Mouse (Mus musculus) gastrocnemius, postnatal 10 days (tissue): ENCODE measurements around the gene Rinl. TPM values are rescaled to one million over a fixed set of nuclear protein-coding genes. Genes with fewer than 3 reads are reported as not detected.

ENCODE experiments used
- DNase-seq: peaks from one replicate; pipeline ENCODE4 v3.0.0; 2021; ENCODE audit warnings: mixed read lengths
- total RNA-seq, 2 experiments: library from RNA; stranded (reverse); gene quantifications; 2 replicates each; pipeline ENCODE4 v1.2.3; 2021

Rinl gene
- total RNA-seq, 2 experiments from 2014 or later, result 0.63 to 1.7 TPM

DNA sequence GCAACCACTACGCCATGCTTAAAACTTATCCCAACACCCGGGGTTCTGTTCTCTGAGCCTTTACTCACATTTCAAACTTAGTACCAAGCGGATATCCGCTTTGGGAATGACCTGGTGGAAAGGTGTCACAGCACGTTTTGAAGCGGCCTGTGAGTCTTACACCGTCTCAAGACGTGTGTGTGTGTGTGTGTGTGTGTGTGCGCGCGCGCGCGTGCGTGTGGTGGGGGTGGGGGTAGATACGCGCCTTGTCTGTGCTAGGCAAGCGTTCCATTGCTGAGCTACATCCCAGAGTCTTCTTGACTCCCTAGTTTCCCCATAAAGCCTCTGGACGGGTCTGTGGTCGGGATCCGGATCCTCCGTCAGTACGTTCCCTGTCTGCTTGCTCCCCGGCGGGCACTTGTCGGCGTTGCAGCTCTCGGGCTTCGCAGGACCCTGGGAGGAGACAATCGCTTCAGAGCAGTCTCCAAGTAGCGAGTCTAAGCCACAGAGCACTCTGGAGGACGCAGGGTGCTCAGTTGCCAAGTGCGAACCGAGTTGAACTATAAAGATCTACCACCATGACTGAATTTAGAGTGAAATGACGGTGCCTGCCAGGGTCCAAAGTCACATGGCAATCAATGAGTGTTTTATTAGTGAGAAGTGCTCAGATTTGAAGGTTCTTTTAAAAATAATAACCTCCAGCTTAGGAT is 20.8 kb downstream of the Rinl start:
- peak; percentile 68 for DNase-seq

DNA sequence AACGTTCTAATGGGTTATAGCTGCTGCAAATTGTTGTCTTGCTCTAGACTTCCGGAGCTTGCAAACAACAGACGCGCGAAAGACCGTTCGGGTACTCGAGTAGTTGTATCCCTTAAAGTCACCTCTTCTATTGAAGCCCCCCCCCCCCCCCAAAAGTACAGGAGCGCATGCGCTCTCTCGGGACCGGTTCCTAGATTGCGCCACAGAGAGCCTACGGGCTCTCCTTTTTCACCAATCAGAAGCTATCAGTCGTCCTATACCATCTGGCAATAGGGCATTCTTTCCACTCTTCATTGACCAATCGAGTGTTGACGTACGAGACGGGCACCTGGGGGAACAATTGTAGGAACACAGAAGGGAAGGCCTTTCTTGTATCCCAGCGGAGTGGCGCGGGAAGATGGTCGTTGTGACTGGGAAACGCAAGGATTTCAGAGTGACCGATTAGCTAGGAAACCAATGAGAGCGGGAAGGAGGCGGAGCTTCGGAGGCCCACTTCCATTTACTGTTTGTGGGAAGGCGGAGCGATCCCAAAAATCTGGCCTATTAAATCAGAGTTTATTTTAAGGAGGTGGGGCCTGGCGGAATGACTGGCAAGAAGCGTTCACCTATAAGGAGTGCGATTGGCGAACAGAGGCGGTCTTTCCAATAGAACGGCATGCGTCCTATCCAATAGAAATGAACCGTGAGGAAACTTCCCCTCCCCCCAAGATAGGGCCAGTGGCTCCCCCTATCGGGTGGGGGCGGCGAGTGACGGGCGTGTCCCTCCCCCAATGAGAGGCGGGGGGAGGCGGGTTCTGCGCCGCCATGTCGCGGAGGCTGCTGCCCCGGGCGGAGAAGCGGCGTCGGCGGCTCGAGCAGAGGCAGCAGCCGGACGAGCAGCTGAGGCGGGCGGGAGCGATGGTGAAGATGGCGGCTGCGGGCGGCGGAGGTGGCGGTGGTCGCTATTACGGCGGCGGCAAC is 21.6 kb downstream of the Rinl start:
- peak; percentile 98 for DNase-seq

DNA sequence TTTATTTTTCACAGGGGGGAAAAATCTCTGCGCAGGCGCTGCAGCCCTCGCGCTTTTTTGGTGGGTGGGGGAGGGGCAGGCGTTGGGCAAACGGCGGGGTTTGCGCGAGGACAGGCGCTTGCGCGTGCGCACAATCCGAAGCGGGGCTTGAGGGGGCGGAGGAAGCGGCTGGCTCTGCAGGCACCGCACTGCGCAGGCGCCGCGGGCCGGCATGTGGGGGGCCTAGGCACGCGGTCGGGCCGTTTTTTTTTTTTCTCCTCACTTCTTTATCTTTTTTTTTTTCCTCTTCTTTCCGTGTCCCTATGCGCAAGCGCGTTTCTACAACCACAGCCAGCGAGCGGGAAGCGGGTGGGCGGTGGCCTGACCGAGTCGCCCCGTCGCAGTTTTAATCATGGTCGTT is 22.5 kb downstream of the Rinl start:
- DNase-seq, result peak; percentile 97

DNA sequence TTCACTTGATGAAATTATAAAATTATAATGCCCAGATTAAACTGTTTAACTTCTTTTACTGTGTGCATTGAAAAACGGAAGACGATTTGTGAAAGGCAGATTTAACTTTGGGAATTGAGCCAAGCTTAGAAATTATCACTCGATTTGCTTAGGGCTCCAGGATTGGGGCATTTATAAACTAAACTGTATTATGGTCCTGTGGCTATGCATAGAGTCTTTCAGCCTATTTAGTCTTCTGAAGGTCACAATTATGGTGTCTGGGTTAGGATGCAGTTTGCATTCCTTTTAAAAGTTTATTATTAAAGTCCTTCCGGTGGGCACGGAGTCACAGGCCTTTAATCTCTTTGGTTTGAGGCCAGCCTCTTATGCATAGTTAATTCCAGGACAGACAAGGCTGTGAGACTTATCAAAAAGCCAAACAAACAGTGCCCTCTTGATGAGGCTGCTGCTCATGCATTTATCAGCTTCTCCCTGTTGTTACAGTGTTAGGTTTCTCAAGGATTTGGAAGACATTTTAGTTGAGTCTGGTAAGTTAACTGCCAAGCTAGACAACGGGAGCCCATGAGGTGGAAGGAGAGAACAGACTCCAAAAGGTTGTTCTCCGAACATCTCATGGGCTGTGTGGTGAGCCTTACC is 23.0 kb downstream of the Rinl start:
- DNase-seq, result no peak

DNA sequence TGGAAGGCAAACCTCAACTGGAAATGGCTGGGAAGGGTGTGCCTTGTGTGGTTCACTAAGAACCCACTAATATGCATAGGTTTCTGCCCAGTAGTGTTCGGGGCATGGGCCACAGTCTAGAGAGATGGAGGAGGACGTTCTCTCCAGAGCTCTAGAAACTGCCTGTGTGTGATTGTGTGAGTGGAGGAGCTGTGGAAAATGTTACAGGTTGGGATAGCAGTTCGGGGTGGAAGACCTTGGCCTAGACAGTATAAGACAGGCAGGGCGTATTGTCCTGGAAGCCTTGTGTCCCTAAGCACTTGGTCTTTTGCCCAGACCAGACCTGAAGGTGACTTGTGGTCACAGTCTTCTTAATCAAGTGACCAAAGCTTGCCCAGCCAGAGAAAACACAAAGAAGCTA is 23.7 kb downstream of the Rinl start:
- no peak for DNase-seq

DNA sequence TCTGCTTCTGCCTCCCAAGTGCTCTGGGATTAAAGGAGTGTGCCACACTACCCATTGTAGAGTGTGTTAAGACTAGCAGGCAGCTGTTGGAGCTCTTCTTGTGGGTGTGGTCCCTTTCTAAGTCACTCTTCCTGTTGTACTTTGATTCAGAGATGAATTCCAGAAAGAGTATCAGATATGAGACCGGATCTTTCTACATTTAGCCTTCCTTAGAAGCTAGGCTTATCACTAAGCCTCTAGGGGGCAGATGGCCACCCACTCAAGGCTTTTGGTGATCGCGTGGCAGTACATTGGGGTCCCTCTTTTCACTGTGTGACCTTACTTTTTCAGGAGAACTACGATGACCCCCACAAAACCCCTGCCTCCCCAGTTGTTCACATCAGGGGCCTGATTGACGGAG is 24.2 kb downstream of the Rinl start:
- DNase-seq, result no peak

DNA sequence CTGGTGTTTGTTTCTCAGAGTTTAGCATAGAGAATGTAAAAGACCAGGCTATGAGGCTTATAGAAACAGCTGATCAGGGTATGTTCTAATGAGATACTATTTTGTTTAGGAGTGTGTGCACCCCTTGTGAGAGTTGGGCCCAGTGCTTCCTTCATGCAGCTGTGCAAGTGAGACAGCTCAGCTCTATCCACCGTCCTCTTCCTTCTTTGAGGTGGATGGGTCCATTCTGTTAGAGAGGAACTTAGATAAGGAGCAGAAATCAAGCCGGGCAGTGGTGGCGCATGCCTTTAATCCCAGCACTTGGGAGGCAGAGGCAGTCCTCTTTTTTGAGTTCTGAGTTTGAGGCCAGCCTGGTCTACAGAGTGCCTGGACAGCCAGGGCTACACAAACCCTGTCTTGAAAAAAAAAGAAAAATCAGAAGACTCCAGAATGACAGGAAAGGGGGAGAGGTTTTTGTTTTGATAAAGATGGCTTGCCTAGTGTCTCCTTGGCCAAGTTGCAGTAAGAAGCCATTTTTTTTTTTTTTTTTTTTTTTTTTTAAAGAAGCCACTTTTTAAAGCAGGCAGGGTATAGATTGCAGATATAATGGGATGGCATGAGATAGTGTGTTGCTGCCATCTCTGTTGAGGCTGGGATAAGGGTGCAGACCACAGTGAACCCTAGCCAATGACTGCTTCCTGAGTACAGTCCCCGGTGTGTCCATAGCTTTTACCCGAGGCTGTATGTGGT is 25.7 kb downstream of the Rinl start:
- no peak for DNase-seq

DNA sequence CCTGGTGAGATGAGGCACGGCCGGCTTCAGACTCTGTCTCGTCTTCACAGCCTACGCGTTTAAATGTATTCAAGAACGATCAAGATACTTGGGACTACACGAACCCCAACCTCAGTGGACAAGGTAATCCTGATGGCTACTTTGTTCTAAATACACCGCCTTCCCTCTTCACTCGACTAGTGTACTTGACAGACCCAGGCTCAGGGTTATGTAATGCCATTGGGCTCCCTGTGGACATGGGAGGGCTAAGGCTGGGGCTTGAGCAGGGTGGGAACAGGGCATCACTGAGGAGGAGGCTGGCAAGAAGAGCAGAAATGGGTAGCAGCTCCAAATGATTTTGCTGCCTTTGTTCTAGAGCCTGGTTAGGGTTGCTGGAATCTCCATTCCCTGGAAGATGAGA is 26.5 kb downstream of the Rinl start:
- no peak for DNase-seq

DNA sequence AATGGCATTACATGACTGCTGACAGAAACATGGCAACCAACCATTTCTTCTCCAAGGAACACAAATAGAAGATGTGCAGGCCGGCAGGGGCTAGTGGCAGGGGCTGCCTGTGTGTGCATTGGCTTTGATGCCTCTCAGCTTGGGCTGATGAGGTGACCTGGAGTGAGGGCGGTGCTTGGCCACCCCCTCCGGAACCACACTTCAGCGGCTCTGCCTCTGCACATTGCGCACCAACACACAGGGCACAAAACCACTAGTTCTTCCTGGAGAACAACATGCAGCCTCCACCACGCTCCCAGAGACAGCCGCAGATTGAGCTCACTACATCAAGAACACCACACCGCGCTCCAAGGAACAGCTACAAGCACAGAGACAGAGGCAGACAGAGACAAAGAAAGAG is 27.4 kb downstream of the Rinl start:
- DNase-seq, result no peak

DNA sequence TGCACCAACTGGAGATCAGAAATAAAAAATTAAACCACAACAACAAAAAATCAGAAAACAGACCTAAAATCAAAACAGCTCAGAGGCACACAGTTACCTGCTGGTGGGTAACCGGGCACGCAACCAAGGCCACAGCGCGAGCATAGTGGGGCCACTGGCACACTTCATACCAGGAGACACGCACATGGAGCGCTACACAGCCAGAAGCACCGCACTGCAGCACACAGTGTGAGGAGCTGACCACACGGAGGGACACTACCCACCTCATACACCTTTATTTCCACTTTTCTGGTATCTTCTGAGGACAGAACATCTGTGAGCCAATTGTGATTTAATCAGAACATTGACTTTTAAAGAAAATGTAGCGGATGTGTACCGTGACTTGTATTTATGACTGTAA is 28.2 kb downstream of the Rinl start:
- DNase-seq, result no peak

DNA sequence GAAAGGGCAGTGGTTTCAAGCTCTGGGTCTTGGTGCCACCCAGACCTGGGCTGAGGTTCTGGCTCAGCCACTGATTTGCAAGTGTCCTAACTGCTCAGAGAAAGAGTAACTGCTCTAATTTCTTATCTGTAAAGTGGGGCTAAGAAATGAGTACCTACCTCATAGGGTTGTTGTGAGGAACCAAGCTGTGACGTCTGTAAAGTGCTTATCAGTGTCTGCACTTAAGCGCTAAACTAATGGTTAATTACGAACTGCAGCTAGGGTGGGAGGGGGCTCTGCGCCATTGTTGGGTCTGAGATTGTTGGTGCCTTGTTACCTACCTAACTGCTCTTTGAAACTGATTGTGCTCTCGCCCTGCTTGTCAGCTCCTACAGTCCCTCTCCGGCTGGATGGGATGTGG is 28.8 kb downstream of the Rinl start:
- DNase-seq, result no peak

DNA sequence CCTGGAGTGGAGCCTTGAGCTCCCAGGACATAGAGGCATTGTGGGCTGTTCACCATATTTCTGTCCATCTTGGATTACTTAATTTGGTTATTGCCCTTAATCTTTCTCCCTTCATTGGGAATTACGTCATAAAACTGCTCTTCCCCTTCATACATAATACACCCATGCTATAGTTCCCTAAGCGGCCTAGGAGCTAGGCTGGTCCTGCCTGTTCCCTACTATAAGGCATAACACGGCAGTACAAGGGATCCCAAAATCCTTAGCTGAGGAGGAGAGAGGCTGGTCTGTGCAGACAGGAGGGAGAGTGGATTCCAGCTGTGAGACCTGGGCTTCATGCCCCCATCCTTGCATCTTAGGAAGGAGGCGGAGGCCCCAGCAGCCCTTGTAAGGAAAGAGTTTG is 29.2 kb downstream of the Rinl start:
- DNase-seq, result no peak

DNA sequence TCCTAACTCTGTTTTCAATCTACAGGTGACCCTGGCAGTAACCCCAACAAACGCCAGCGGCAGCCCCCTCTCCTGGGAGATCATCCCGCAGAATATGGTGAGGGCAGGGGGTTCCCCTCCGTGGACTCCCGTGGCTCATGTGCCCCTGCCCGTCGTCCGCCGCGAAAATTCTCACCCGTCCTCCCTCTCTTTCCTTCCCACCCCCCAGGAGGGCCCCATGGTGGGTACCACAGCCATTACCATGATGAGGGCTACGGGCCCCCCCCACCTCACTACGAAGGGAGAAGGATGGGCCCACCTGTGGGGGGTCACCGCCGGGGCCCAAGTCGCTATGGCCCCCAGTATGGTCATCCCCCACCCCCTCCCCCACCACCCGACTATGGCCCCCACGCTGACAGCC is 29.7 kb downstream of the Rinl start:
- no peak for DNase-seq

DNA sequence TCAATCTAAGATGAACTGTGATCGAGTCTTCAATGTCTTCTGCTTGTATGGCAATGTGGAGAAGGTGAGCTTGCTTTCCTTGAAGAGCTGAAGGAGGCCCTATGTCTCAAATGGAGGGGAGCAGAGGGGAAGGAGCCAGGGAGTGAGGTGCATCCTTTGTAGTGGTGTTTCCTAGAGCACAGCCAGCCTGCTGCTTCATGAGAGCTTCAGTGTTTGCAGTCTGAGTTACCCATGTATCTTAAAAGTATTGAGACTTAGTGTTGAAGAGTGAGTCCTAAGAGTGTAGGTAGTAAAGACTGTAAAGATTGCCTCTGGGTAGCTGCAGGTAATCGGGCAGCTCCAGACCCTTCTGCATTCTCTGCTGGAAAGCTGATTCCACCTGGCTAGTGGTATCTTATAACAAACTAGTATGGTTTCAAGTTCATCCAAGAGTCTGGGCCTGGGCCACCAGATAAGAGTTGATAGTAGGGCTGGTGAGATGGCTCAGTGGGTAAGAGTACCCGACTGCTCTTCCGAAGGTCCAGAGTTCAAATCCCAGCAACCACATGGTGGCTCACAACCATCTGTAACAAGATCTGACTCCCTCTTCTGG is 30.2 kb downstream of the Rinl start:
- DNase-seq, result no peak

DNA sequence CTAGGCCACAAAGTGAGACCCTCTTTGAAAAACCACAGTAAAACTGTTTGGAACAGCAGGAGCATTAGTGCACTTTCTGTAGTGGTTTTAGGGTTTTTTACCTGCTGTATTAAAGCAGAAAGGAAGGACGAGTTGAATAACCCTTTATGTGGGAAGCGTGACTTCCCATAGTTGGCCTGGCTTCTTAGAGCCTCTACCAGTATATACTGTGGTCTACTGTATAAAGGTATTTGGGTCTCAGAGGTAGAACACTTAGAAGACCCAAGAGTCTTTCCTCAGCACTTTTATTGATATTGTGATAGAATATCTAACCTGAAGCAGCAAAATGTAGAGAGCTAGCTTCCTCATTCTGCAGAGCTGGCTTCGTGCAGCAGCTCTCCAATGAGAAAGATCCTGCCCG is 30.8 kb downstream of the Rinl start:
- no peak for DNase-seq

DNA sequence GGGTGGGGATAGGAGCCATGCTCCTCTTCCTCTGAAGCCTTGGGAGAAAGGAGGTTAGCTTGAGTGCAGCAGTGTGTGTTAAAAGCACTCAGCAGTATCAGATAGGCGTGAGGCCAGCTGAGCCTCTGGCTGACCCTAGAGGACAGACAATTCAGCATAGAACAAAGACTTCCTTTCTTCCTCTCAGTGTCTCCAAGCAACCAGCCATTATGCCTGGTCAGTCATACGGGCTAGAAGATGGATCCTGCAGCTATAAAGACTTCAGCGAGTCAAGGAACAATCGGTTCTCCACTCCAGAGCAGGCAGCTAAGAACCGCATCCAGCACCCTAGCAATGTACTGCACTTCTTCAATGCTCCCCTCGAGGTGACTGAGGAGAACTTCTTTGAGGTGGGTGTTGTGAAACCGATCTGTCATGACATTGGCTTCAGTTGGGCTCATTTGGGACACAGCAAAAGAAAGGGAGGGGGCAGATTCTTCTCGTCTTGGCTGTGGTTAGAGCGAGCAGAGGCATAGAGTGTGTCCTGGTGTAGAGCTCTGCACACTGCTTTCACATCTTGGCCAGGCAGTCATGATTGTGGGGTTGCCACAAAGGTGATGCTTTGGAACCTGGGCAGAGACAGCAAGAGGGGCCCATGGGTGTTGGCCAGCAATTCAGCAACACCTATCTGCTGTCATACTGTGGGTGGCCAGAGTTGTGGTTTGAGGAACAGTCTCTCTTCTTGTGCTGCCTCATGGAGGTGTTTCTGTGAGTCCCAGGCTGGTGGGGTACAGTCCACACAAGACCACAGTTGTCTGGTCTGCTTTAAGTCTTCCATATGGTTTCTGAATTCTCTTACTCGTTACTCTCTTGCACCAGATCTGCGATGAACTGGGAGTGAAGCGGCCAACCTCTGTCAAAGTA is 31.8 kb downstream of the Rinl start:
- DNase-seq, result no peak

DNA sequence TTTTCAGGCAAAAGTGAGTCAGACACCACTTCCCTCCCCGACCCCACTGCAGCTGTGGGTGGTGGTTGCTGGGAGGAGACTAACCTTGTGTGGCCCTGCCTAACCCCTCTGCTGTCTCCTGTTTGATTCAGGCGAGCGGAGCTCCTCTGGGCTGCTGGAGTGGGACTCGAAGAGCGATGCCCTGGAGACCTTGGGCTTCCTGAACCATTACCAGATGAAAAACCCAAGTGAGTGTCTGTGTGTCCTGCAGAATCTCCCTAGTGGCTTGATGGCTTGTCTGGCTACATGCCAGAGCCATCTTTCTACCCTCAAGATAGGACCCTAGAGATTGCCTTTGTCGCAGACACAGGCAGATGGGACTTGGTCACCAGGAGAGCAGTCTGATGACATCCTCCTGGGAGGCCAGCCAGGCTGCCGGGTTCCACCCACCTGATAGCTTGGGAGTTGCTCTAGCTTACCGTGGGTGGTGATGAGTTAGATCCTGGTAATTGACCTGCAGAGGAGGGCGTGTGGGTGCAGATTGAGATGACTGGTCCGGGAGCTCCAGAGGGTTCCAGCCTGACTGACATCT is 32.6 kb downstream of the Rinl start:
- peak; percentile 53 for DNase-seq

DNA sequence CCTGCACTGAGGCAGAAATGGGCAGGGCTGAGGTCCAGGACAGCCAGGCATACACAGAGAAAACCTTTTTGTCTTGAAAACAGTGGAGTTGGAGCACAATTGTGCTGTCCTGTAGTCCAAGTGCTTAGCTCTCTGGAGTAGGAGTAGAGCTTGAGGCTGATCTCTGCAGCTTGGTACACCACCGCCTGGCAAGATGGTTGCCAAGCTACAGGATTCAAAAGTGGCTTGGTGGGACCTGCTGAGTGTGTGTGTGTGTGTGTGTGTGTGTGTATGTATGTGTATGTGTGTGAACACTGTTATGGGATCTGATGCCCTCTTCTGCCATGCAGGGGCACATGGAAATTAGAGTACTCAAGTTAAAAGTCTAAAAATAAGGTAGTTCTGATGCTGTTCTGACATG is 33.8 kb downstream of the Rinl start:
- no peak for DNase-seq

DNA sequence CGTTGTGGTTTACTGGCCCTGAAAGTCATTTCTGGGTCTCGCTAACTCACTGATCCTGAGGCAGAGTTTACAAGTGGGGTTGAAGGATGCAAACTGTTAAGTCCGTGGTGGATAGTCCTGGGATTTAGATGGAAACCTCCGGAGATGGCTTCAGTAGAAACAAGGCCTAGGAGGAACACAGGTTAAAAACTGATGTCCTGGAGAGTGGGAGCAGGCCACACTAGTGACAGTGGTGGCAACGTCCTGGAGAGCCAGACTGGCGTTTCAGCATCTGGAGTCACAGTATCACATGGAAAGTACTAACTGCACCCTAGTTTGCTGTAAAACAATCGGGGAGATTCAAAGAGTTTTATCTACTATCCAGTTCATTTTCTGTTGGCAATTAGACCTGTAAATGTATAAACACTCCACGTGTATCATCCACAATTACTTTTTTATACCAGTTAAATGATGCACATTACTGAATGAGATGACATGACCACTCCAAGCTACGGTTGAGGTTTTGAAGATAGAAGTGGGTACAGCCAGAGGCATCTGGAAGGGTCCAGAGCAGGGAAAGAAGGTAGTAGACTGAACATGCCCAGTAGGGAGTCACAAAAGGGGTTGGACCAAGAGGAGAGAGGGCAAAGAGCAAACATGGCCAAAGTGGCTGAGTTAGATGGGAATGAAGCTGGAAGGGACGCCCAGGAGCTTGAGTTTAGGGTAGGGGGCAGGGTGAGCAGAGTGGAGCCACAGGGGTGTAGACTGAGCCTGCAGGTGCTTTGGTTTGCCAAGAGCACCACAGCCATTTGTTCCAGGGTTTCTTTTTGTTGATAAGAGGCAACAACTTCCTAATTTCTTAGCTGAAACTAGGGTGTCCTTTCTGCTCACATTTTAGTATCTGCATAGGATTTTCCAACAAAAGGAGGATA is 34.5 kb downstream of the Rinl start:
- no peak for DNase-seq

DNA sequence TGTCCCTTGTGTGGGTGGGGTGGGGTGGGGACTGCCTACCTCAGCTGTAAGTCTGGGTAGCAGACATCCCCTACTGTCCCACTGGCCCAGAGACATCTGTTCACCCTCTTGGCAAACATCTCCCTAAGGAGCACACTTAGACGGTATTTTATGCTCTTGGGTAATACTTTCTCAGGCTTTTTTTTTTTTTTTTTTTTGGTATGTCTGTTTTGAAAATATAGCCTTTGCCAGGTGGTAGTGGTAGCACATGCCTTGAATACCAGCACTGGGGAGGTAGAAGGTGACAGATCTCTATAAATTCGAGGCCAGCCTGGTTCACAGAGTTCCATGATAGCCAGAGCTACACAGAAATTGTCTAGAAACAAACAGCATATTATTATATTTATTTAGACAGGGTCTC is 35.2 kb downstream of the Rinl start:
- DNase-seq, result no peak
